Mouse (Mus musculus): ENCODE results near the gene Bsnd. TPM values are rescaled to one million over a fixed set of nuclear protein-coding genes. Genes with fewer than 3 reads are reported as not detected.

The Bsnd gene
- polyA plus RNA-seq, 1 experiment from 2014 or later, result not detected

DNA sequence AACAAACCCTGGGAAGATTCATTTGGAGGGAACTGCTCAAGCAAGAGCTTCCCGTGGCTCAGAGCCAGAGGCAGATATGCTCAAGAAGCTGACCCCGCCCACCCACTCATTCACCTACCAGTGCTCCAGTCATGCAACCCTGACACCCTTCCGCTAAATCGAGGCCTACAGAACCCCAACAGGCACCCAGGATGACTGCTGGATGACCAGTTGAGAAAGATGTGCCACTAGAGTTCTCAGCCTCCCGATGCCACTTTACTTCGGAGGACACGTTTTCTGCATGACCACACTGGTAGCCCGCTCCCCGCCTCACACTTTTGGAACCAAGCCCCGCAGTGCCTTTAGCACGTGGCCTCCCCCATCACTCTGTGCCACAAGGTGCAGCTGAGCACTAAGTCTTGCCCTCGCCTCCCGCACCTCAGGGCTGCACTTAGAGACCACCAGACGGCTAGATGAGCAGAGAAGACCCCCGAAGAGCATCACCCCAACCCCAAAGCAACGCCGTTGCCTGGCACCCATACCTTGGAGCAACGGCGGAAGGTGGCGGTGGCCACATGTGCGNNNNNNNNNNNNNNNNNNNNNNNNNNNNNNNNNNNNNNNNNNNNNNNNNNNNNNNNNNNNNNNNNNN lies 28.8 kb downstream of the Bsnd start:
- ATAC-seq, result peak; percentile 31; the same call in 1 of the 2 replicates
- Histone ChIP-seq H3K27me3 (replicated peaks; ENCODE audit: control insufficient read depth, insufficient read depth, low read length) (peaks cover 14% of the 10 kb centered on the region), H3K9ac (replicated peaks; ENCODE audit: low read depth, low read length) (peak overlapping the region; percentile 44), H3K4me3 (replicated peaks; ENCODE audit: low read length) (peak overlapping the region; percentile 45), H3K36me3 (ENCODE audit: control insufficient read depth, insufficient read depth) (no peaks in the 10 kb centered on the region), H3K4me2 (ENCODE audit: low read length) (peak overlapping the region; percentile 77), H3K9me3 (ENCODE audit: control insufficient read depth, low read length) (no peaks in the 10 kb centered on the region), H3K27ac (ENCODE audit: low read length) (no peak overlapping the region), H3K4me1 (replicated peaks; ENCODE audit: control insufficient read depth, insufficient read depth, low read length) (peaks cover 10% of the 10 kb centered on the region)
- 22% methylated on average over 21 of the region's 21 CpGs for WGBS

DNA sequence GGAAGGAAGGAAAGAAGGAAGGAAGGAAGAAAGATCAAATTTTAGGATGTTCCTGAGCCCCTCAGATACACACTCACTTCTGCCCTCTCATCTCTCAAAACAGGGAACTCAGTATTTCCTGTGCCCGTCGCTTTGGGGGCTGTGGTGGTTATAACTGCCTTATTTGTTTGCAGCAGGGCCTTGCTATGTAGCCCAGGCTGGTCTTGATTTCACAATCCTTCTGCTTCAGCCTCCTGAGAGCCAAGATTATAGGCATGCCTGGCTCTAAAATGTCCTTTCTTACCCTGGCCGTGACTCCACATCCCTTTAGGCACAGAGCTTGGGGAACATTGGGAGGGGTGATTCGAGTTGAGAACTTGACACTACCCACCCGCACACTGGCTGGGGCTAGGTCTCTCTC lies 29.6 kb downstream of the Bsnd start:
- no peak overlapping the region for H3K4me2 ChIP-seq (ENCODE audit: low read length)
- peaks cover 10% of the 10 kb centered on the region for H3K4me1 ChIP-seq (replicated peaks; ENCODE audit: control insufficient read depth, insufficient read depth, low read length)
- 82% methylated on average over 5 of the region's 5 CpGs for WGBS
- H3K9ac ChIP-seq (replicated peaks; ENCODE audit: low read depth, low read length), result no peak overlapping the region
- no peaks in the 10 kb centered on the region for H3K36me3 ChIP-seq (ENCODE audit: control insufficient read depth, insufficient read depth)
- no peak for ATAC-seq
- peaks cover 14% of the 10 kb centered on the region for H3K27me3 ChIP-seq (replicated peaks; ENCODE audit: control insufficient read depth, insufficient read depth, low read length)
- H3K27ac ChIP-seq (ENCODE audit: low read length), result no peak overlapping the region
- H3K9me3 ChIP-seq (ENCODE audit: control insufficient read depth, low read length), result no peaks in the 10 kb centered on the region
- no peak overlapping the region for H3K4me3 ChIP-seq (replicated peaks; ENCODE audit: low read length)

DNA sequence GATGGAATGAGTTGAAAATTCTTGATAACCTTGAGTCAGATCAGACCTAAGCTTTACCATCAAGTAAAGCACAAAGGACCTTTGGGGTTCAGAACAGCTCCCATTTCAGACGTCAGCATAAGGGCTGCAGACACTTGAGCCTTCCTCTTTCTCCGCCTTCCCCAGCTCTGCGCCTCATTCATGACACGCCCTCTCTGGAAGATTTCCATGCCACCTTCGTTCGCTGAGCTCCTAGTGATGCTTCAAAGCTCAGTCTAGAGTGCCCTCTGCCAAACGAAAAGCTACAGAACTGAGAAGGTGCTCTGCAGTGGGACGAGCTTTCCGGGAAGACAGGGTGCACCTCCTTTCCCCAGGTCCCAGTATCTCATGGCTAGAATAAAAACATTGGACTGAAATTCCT lies 30.1 kb downstream of the Bsnd start:
- ATAC-seq, result no peak
- peaks cover 14% of the 10 kb centered on the region for H3K27me3 ChIP-seq (replicated peaks; ENCODE audit: control insufficient read depth, insufficient read depth, low read length)
- H3K9ac ChIP-seq (replicated peaks; ENCODE audit: low read depth, low read length), result no peak overlapping the region
- H3K27ac ChIP-seq (ENCODE audit: low read length), result no peak overlapping the region
- no peak overlapping the region for H3K4me2 ChIP-seq (ENCODE audit: low read length)
- H3K36me3 ChIP-seq (ENCODE audit: control insufficient read depth, insufficient read depth), result no peaks in the 10 kb centered on the region
- WGBS, result 78% methylated on average over 9 of the region's 9 CpGs
- H3K9me3 ChIP-seq (ENCODE audit: control insufficient read depth, low read length), result no peaks in the 10 kb centered on the region
- peaks cover 10% of the 10 kb centered on the region for H3K4me1 ChIP-seq (replicated peaks; ENCODE audit: control insufficient read depth, insufficient read depth, low read length)
- no peak overlapping the region for H3K4me3 ChIP-seq (replicated peaks; ENCODE audit: low read length)

DNA sequence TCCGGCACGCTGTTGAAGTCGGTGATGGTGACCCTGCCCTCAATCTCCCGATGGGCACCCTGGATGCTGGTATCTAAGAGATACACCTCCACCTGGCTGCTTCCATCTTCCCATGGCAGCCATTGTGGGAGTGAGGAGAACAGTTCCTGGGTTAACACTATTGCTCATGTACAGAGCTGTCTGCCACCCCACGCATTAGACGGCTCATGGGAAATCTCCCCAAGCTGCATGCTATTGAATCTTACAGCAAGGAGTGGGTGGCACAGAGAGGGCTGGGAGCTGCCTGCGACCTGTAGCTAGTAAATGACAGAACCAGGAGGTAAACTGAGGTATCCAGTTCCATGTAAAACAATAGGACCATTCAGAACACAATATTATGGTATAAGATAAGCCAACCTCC lies 37.5 kb downstream of the Bsnd start:
- H3K4me2 ChIP-seq (ENCODE audit: low read length), result no peak overlapping the region
- no peak overlapping the region for H3K27ac ChIP-seq (ENCODE audit: low read length)
- no peaks in the 10 kb centered on the region for H3K27me3 ChIP-seq (replicated peaks; ENCODE audit: control insufficient read depth, insufficient read depth, low read length)
- ATAC-seq, result no peak
- no peaks in the 10 kb centered on the region for H3K36me3 ChIP-seq (ENCODE audit: control insufficient read depth, insufficient read depth)
- H3K4me3 ChIP-seq (replicated peaks; ENCODE audit: low read length), result no peak overlapping the region
- no peaks in the 10 kb centered on the region for H3K9me3 ChIP-seq (ENCODE audit: control insufficient read depth, low read length)
- 92% methylated on average over 7 of the region's 7 CpGs for WGBS
- no peak overlapping the region for H3K9ac ChIP-seq (replicated peaks; ENCODE audit: low read depth, low read length)
- H3K4me1 ChIP-seq (replicated peaks; ENCODE audit: control insufficient read depth, insufficient read depth, low read length), result no peaks in the 10 kb centered on the region

DNA sequence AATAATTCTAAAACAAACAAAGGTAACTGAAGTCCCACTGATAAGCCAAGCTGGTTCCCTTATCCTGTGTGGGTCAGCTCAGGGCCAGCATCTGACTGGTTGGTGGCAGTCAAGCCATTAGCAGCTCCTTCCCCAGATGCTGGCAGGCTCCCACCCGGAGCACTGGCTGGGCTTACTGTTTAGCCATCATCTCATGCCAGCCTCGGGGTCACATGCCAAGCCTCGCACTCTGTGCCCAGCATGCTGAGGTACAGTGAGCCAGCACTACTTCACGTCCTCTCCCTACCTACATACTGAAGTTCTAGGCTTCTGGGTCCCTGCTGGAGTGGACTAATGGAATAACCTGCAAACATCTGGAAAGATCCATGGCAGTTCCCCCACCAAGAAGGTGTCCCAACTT lies 38.6 kb downstream of the Bsnd start:
- 73% methylated on average over 4 of the region's 4 CpGs for WGBS
- no peak overlapping the region for H3K4me2 ChIP-seq (ENCODE audit: low read length)
- H3K9ac ChIP-seq (replicated peaks; ENCODE audit: low read depth, low read length), result no peak overlapping the region
- H3K36me3 ChIP-seq (ENCODE audit: control insufficient read depth, insufficient read depth), result no peaks in the 10 kb centered on the region
- peaks cover under 1% of the 10 kb centered on the region; the same call in 1 of the 2 replicates for H3K9me3 ChIP-seq (ENCODE audit: control insufficient read depth, low read length)
- H3K27ac ChIP-seq (ENCODE audit: low read length), result no peak overlapping the region
- no peak overlapping the region for H3K4me3 ChIP-seq (replicated peaks; ENCODE audit: low read length)
- H3K4me1 ChIP-seq (replicated peaks; ENCODE audit: control insufficient read depth, insufficient read depth, low read length), result no peaks in the 10 kb centered on the region
- no peaks in the 10 kb centered on the region for H3K27me3 ChIP-seq (replicated peaks; ENCODE audit: control insufficient read depth, insufficient read depth, low read length)
- ATAC-seq, result no peak

DNA sequence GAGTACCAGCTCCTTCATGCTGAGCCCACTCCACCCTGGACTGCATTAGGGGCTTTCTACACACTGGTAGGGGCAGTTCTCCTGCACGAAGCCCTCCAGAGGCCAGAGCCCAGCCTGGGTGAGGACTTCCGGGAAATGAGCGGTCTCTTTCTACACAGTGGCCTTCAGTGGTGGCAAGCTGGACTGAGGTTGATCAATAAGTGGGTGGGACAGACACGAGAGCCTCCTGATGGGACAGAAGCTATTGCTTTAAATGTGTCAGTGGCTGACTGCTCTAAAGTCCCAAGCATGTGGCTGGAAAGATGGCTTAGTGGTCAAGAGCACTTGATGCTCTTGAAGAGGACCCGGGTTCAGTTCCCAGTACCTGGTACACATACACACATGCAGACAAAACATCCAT lies 39.0 kb downstream of the Bsnd start:
- WGBS, result 94% methylated on average over 5 of the region's 5 CpGs
- Histone ChIP-seq H3K4me2 (ENCODE audit: low read length) (no peak overlapping the region), H3K27me3 (replicated peaks; ENCODE audit: control insufficient read depth, insufficient read depth, low read length) (no peaks in the 10 kb centered on the region), H3K4me3 (replicated peaks; ENCODE audit: low read length) (no peak overlapping the region), H3K9me3 (ENCODE audit: control insufficient read depth, low read length) (peaks cover 2% of the 10 kb centered on the region; the same call in 1 of the 2 replicates), H3K9ac (replicated peaks; ENCODE audit: low read depth, low read length) (no peak overlapping the region), H3K27ac (ENCODE audit: low read length) (no peak overlapping the region), H3K36me3 (ENCODE audit: control insufficient read depth, insufficient read depth) (no peaks in the 10 kb centered on the region), H3K4me1 (replicated peaks; ENCODE audit: control insufficient read depth, insufficient read depth, low read length) (no peaks in the 10 kb centered on the region)
- ATAC-seq, result no peak

DNA sequence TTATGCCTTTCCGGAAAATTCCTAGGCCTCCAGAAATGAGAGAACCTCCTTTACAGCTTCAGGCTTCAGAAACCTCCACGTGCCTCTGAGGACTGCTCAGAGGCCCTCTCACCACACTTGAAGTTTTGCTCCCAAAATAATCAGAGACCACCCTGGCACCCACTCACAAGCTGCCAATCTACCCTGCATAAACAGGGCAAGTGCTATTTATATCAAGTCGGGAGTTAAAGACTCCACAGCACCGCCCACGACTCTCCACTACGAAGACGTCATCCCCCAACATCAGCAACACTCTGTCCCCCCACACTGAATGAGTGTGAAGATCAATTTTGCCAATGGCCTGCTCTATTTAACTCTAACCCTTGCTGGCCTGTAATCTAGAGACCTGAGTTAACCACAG lies 39.7 kb downstream of the Bsnd start:
- ATAC-seq, result no peak
- H3K36me3 ChIP-seq (ENCODE audit: control insufficient read depth, insufficient read depth), result no peaks in the 10 kb centered on the region
- no peak overlapping the region for H3K4me3 ChIP-seq (replicated peaks; ENCODE audit: low read length)
- H3K4me2 ChIP-seq (ENCODE audit: low read length), result no peak overlapping the region
- 71% methylated on average over 7 of the region's 7 CpGs for WGBS
- H3K9me3 ChIP-seq (ENCODE audit: control insufficient read depth, low read length), result peaks cover 2% of the 10 kb centered on the region; the same call in 1 of the 2 replicates
- H3K4me1 ChIP-seq (replicated peaks; ENCODE audit: control insufficient read depth, insufficient read depth, low read length), result no peaks in the 10 kb centered on the region
- H3K9ac ChIP-seq (replicated peaks; ENCODE audit: low read depth, low read length), result no peak overlapping the region
- no peaks in the 10 kb centered on the region for H3K27me3 ChIP-seq (replicated peaks; ENCODE audit: control insufficient read depth, insufficient read depth, low read length)
- no peak overlapping the region for H3K27ac ChIP-seq (ENCODE audit: low read length)

DNA sequence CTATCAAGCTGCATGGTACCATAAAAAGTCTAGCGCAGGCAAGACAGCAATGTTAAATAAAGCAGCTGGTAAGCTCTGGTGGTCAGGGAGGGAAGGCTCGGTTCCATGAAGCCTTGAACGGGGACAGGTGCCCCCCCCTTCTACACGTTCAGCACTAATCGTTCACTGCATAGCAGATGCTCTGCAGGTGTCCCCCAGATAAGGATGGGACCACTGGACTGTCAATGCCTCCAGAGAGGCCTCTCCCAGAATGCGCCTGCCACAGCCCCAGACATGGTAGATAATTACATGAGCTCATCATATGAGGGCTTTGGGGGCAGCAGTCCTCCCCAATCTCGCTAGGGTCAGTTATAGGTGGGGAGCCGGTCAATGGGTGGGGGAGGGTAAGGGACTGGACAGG lies 42.8 kb downstream of the Bsnd start:
- no peak overlapping the region for H3K4me2 ChIP-seq (ENCODE audit: low read length)
- no peak overlapping the region for H3K9ac ChIP-seq (replicated peaks; ENCODE audit: low read depth, low read length)
- WGBS, result 89% methylated on average over 8 of the region's 8 CpGs
- no peak overlapping the region for H3K27ac ChIP-seq (ENCODE audit: low read length)
- no peak overlapping the region for H3K4me3 ChIP-seq (replicated peaks; ENCODE audit: low read length)
- H3K36me3 ChIP-seq (ENCODE audit: control insufficient read depth, insufficient read depth), result no peaks in the 10 kb centered on the region
- no peaks in the 10 kb centered on the region for H3K27me3 ChIP-seq (replicated peaks; ENCODE audit: control insufficient read depth, insufficient read depth, low read length)
- no peaks in the 10 kb centered on the region for H3K4me1 ChIP-seq (replicated peaks; ENCODE audit: control insufficient read depth, insufficient read depth, low read length)
- peaks cover 2% of the 10 kb centered on the region; the same call in 1 of the 2 replicates for H3K9me3 ChIP-seq (ENCODE audit: control insufficient read depth, low read length)
- no peak for ATAC-seq

DNA sequence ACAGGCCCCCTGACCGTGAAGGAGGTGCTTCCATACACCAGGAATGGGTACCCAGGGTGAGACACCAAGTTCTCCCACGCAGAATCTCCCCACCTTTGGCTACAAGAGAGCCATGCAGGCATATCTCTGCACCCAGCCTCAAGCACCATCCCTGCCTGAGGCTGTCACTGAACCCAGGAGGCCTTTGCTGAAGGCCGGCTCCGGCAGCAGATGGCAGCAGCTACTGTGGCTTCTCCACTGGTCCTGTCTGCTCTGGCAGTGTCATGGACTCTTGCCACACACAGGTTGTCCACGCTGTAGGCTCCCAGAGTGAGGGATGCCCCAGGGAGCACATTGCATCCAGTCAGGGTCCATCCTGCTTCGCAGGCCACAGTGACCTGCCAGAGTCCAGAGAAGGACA lies 48.9 kb downstream of the Bsnd start:
- H3K9ac ChIP-seq (replicated peaks; ENCODE audit: low read depth, low read length), result no peak overlapping the region
- H3K36me3 ChIP-seq (ENCODE audit: control insufficient read depth, insufficient read depth), result peaks cover 6% of the 10 kb centered on the region
- ATAC-seq, result no peak
- no peaks in the 10 kb centered on the region for H3K27me3 ChIP-seq (replicated peaks; ENCODE audit: control insufficient read depth, insufficient read depth, low read length)
- no peaks in the 10 kb centered on the region for H3K9me3 ChIP-seq (ENCODE audit: control insufficient read depth, low read length)
- no peaks in the 10 kb centered on the region for H3K4me1 ChIP-seq (replicated peaks; ENCODE audit: control insufficient read depth, insufficient read depth, low read length)
- no peak overlapping the region for H3K27ac ChIP-seq (ENCODE audit: low read length)
- H3K4me3 ChIP-seq (replicated peaks; ENCODE audit: low read length), result no peak overlapping the region
- WGBS, result 86% methylated on average over 6 of the region's 6 CpGs
- no peak overlapping the region for H3K4me2 ChIP-seq (ENCODE audit: low read length)

DNA sequence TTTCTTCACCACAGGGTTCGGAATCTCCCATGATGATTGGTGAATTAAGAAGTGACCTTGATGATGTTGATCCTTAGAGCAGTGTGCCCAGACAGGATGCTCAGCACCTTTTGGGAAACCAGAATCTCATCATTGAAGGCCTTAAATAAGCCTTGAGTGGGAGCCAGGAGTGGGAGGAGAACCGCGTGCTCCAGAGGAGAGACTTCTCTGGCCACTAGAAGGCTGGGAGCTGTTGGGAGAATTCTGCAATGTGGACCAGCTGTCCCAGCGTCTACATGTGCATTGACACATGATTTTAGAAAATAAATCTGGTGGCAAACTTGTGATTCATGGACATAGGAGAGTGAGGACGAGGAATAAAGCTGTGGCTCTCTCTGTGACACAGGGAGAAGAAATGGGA lies 53.3 kb downstream of the Bsnd start:
- Histone ChIP-seq H3K36me3 (ENCODE audit: control insufficient read depth, insufficient read depth) (peaks cover 22% of the 10 kb centered on the region), H3K4me3 (replicated peaks; ENCODE audit: low read length) (no peak overlapping the region), H3K4me2 (ENCODE audit: low read length) (no peak overlapping the region), H3K27ac (ENCODE audit: low read length) (no peak overlapping the region), H3K9ac (replicated peaks; ENCODE audit: low read depth, low read length) (no peak overlapping the region), H3K9me3 (ENCODE audit: control insufficient read depth, low read length) (no peaks in the 10 kb centered on the region), H3K4me1 (replicated peaks; ENCODE audit: control insufficient read depth, insufficient read depth, low read length) (no peaks in the 10 kb centered on the region), H3K27me3 (replicated peaks; ENCODE audit: control insufficient read depth, insufficient read depth, low read length) (no peaks in the 10 kb centered on the region)
- no peak for ATAC-seq
- WGBS, result 93% methylated on average over 5 of the region's 5 CpGs

Data from forebrain, embryonic 16.5 days (tissue).